Mouse (Mus musculus) c-Kit-negative CD71-positive TER-119-positive erythroid progenitor cells, embryonic 14.5 days (primary cell): Measurements from ENCODE around the gene Dguok.

ENCODE experiments used
- DNase-seq: peaks from one replicate; pipeline ENCODE4 v3.0.0-alpha.2; 2013; ENCODE audit warnings: low read depth, low spot score

Gene Dguok

GRCm38 (mm10) chr6:83499078-83499477, 7.7 kb downstream of the Dguok start:
- DNase-seq = no peak

GRCm38 (mm10) chr6:83496753-83497710, 9.7 kb downstream of the Dguok start:
- DNase-seq = no peak

GRCm38 (mm10) chr6:83496009-83496752, 10.6 kb downstream of the Dguok start:
- DNase-seq = no peak

DNA sequence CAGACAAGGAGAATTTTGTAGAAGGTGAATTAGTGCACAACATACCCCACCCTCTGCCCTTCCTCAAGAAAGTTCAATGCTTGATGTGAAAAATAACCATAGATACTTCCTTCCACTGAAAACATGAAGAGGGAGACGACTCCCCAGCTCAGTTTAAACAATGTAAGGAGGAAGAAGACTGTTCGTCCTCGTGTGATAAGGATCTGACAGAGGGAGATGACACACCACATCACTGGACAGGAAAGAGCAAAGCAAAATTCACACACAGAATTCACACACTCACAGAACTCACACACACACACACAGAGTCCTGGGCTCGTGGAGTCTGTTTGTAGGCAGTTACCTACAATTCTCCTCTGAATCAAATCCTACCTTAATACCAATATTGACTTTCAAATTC, 16.1 kb downstream of the Dguok start:
- no peak for DNase-seq

- DNase-seq = no peak
These were observed 18.6 kb downstream of the Dguok start for GRCm38 (mm10) chr6:83488200-83488599.

DNA sequence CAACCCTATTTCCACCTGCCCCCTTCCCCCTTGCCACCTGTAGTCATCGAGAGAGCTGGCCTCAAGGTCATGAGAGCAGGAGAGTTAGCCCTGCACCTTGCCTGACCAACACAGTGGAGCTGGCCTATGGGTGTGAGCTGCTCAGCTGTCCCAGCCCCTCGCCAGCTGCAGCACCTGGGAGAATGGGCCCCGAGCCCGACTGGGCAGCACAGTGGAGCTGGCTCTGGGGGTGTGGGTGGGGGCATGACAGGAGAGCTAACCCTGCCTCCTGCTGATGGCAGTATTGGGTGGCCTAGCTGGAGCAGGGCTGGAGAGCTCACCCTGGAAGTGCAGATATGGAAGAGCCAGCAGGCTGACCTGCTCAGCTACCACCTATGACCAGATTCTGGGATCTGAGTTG, 19.5 kb downstream of the Dguok start:
- no peak for DNase-seq

GRCm38 (mm10) chr6:83485854-83486253, 20.9 kb downstream of the Dguok start:
- DNase-seq = no peak

DNA sequence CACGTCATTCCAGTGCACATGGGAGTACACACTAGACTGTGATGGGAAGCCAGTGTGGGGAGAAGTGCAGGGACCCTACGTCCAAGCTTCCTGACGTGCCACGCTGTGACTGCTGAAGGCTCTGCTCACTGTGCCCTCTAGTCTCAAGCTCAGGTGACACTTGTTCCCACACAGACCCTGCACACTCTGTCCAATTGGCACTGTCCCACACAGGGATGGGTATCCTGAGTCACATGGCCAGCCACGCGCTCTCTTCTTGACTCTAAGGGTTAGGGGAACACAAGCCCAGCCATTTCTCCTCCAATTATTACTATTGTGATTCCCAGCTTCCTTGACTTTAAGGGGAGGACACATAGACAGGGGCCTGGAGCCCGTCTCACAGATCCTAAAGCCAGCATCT, 23.0 kb downstream of the Dguok start:
- DNase-seq = no peak

- DNase-seq = no peak
These were observed 24.2 kb downstream of the Dguok start for GRCm38 (mm10) chr6:83482418-83483085.

GRCm38 (mm10) chr6:83480019-83480655, 26.6 kb downstream of the Dguok start:
- no peak for DNase-seq

DNA sequence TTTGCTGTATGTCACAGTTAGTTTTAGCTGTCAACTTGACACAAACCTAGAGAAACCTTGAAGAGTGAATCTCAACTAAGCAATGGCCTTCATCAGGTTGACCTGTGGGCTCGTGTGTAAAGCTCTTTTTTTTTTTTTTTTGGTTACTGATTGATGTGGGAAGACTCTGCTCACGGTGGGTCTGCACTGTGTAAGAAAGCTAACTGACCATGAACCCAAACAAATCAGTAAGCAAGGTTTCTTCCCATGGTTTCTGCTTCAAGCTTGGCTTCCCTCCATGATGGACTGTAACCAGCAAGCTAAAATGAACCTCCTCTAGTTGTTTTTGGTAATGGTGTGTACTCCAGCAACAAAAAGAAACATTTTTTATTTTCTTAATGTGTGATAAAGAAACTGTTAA, 27.6 kb downstream of the Dguok start:
- no peak for DNase-seq

GRCm38 (mm10) chr6:83478628-83479027, 28.1 kb downstream of the Dguok start:
- no peak for DNase-seq

GRCm38 (mm10) chr6:83478217-83478616, 28.6 kb downstream of the Dguok start:
- no peak for DNase-seq

DNA sequence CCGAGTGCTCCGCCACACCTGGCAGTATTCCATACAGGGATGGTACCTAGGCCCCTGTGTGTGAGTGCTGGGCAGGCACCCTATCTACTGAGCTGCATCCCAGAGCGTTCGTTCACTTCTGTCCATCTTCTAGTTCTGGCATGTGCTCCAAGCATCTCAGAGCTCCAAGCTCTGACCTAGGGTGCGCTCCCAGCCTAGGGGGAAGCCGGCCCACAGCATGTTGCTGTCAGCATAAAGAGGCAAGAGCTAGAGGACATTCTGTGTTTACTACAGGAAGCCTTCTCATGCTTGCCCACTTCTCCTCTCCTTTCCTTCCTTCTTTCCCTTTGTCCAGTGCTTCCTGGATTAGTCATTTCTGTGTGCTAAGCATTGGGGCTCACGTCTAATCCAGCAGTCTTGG, 31.3 kb downstream of the Dguok start:
- DNase-seq = no peak

DNA sequence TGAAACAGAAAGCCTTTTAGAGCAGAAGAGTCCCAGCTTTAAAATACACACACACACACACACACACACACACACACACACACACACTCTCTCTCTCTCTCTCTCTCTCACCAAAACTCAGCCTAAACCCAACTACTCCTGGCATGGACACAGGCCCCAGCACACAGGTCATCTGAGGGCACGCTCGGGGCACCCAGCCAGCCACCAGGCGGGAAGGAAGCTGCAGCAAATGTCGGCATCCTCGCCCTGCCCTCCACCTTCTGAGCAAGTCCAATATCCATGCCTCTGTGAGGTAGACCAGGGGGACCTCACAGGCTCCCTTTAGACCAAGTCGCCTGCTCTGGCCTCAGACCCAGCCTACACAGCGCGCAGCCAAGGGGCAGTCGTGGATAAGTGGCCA, 33.5 kb downstream of the Dguok start:
- no peak for DNase-seq

DNA sequence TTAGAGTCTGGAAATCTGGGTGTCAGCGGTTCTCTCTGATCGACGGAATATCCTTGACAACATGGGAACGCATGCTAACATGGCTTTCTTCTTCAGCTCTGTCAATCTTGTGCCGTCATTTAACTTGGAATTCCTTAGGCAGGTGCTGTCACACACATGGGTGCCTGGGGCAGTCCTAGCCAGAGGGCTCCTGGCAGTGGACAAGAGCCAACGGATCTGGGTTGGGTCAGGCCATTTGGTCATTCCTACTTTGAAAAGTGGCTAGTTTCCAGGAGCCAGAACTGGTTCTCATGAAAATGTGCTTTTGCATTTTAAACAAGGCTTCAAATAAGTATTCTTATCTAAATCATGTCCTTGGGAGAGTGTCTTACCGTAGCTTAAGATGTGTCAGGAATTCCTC, 35.0 kb downstream of the Dguok start:
- no peak for DNase-seq

DNA sequence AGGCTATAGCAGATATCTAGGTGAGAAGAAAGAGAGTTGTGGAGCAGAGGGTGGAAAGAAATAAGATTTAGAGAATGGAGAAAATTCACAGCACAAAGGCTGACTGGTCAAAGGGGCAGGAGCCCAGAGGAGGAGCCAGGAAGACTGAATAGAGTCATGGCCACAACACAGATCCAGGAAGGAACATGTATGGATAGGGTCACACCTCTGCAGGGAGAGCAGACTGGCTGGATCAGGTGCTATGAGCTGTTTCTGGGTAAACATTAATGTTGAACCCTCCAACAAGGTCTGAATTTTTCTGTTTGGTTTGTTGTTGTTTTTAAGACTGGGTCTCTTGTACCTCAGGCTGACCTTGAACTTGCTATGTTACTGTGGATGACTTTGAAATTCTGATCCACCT, 42.8 kb downstream of the Dguok start:
- DNase-seq = no peak

DNA sequence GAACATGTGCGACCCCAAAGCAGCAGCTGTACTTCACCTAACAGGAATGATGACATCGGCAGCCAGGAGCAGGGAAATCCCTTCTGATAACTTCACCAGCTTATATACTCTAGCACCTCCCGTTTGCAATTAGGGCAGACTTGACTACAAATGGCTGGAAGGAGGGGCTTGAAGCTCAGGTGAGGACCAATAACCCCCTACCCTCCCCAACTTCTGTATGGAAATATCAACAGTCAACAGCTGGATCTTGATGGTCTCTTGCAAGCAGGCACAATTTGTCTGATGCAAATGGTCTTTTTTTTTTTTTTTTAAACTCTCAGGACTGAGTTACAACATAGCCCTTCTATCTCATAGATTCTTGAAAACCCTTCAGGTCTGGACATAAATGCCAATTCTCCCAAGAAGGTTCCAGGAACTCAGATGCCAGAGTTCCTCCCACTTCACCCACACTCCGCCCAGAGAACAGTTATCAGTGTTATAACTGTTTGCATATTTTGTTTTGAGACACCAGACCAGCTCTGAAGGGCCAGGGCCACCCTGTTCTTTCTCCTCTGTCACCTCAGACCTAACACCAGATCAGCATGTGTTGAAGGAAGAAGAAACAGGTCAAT, 47.6 kb downstream of the Dguok start, which contains the start of gene Tet3:
Gene Tet3 (minus strand): TSS at position 51 of the 611 bp plus-strand sequence.
- DNase-seq = no peak

- no peak for DNase-seq
These were observed 49.6 kb downstream of the Dguok start for GRCm38 (mm10) chr6:83456984-83457810.
